Mouse (Mus musculus) myocyte (in vitro differentiated cells): Measurements from ENCODE around the gene Olfr190. TPM values are rescaled to one million over a fixed set of nuclear protein-coding genes. Genes with fewer than 3 reads are reported as not detected.
"Not testable (repeated sequence)": the region's sequence is repeated elsewhere in the genome, so short reads cannot be mapped to it uniquely, and the experiment has no call there.

Source experiments
- H3K27me3 ChIP-seq: one replicate; pipeline ENCODE4 v1.6.1; 2011; ENCODE audit not compliant: control insufficient read depth, insufficient read depth, insufficient read length
- H3K36me3 ChIP-seq: one replicate; pipeline ENCODE4 v1.6.1; 2011; ENCODE audit not compliant: control insufficient read depth, insufficient read depth
- H3K4me2 ChIP-seq: one replicate; pipeline ENCODE4 v1.6.1; 2011; ENCODE audit warnings: low read depth, control low read depth
- H3K4me3 ChIP-seq: one replicate; pipeline ENCODE4 v1.5.1; 2011; ENCODE audit warnings: mild to moderate bottlenecking, control low read depth, moderate library complexity
- H3K79me2 ChIP-seq: one replicate; pipeline ENCODE4 v1.6.1; 2011; ENCODE audit not compliant: control insufficient read depth, insufficient read depth
- H3ac ChIP-seq: one replicate; pipeline ENCODE4 v1.6.1; 2011; ENCODE audit not compliant: control insufficient read depth, insufficient read length
- CEBPB ChIP-seq: IDR thresholded peaks from 2 replicates; pipeline ENCODE4 v1.6.1; 2011; ENCODE audit warnings: mild to moderate bottlenecking, moderate library complexity; ENCODE audit not compliant: poor library complexity, insufficient read depth, severe bottlenecking
- E2F4 ChIP-seq: IDR thresholded peaks from one replicate; pipeline ENCODE4 v1.6.1; 2011; ENCODE audit warnings: mild to moderate bottlenecking, control low read depth, moderate library complexity; ENCODE audit not compliant: insufficient read depth
- MAX ChIP-seq: IDR thresholded peaks from one replicate; pipeline ENCODE4 v1.6.1; 2011; ENCODE audit warnings: low read depth, mild to moderate bottlenecking, control low read depth
- MYOD1 ChIP-seq, 3 experiments: IDR thresholded peaks; one replicate each; pipeline ENCODE4 v1.6.1; 2011; ENCODE audit warnings: control low read depth in 2 of 3, low read depth in 2 of 3, mild to moderate bottlenecking in 2 of 3, moderate library complexity in 1 of 3; ENCODE audit not compliant: insufficient read length in 2 of 3, control insufficient read depth in 1 of 3
- MYOG ChIP-seq, 3 experiments: IDR thresholded peaks; one replicate each; pipeline ENCODE4 v1.6.1; 2011; ENCODE audit warnings: control low read depth in 2 of 3, low read depth in 2 of 3, mild to moderate bottlenecking in 2 of 3; ENCODE audit not compliant: insufficient read length in 2 of 3, control insufficient read depth in 1 of 3, insufficient read depth in 1 of 3
- POLR2A ChIP-seq: IDR thresholded peaks from one replicate; pipeline ENCODE4 v1.6.1; 2011; ENCODE audit warnings: low read depth, mild to moderate bottlenecking, control low read depth, moderate library complexity; ENCODE audit not compliant: insufficient read length
- POLR2AphosphoS2 ChIP-seq: IDR thresholded peaks from one replicate; pipeline ENCODE4 v1.6.1; 2011; ENCODE audit warnings: low read depth, control low read depth; ENCODE audit not compliant: insufficient read length
- REST ChIP-seq: IDR thresholded peaks from one replicate; pipeline ENCODE4 v1.6.1; 2011; ENCODE audit warnings: mild to moderate bottlenecking, control low read depth, moderate library complexity; ENCODE audit not compliant: insufficient read depth, insufficient read length
- SRF ChIP-seq: IDR thresholded peaks from one replicate; pipeline ENCODE4 v1.6.1; 2011; ENCODE audit warnings: low read depth; ENCODE audit not compliant: control insufficient read depth, insufficient read length
- TCF12 ChIP-seq: IDR thresholded peaks from one replicate; pipeline ENCODE4 v1.6.1; 2011; ENCODE audit warnings: mild to moderate bottlenecking, control low read depth; ENCODE audit not compliant: poor library complexity, insufficient read depth, severe bottlenecking
- TCF3 ChIP-seq: IDR thresholded peaks from one replicate; pipeline ENCODE4 v1.6.1; 2011; ENCODE audit warnings: low read depth, control low read depth; ENCODE audit not compliant: insufficient read length
- USF1 ChIP-seq: IDR thresholded peaks from one replicate; pipeline ENCODE4 v1.6.1; 2011; ENCODE audit warnings: low read depth, mild to moderate bottlenecking, control low read depth, moderate library complexity
- polyA plus RNA-seq: library from polyadenylated mRNA; unstranded; fragments of >200 nt; fragmentation: generic; extraction: Trizol; gene quantifications from one replicate; pipeline ENCODE4 v1.2.1, GENCODE M21; 2012; ENCODE audit warnings: missing spikeins

Olfr190 gene
- polyA plus RNA-seq, 1 experiment: not detected

DNA sequence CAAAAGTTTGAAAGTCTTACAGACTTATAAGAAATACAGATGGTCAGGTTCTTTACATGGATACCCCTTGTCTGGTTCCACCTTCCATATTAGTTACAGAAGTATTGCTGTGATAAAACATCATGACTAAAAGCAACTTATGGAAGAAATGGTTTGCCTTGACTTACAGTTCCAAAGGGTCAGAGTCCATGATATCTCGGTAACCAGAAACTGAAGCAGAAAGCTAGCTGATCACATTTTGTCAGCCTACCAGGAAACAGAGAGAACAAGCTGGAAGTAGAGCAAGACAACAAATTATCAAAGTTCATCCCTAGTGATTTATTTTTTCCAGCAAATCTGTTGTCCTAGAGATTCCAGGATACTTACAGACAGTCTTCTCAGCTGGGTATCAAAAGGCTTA lies 4.3 kb downstream of the Olfr190 start:
- Histone ChIP-seq H3K4me2 (no peak overlapping the region), H3K4me3 (no peak overlapping the region), H3K79me2 (no peaks in the 10 kb centered on the region), H3K27me3 (no peaks in the 10 kb centered on the region), H3K36me3 (no peaks in the 10 kb centered on the region), H3ac (no peak overlapping the region)
- TF ChIP-seq MYOD1 (IDR thresholded peaks at IDR 0.05; ENCODE audit: control insufficient read depth in 1 of 3, insufficient read length in 2 of 3, low read depth in 2 of 3): no peak
- TF ChIP-seq REST: no peak
- TF ChIP-seq SRF: no peak
- no peak for TF ChIP-seq CEBPB
- no peak for TF ChIP-seq E2F4
- no peak for TF ChIP-seq USF1
- TF ChIP-seq POLR2AphosphoS2: no peak
- TF ChIP-seq TCF3: no peak
- no peak for TF ChIP-seq MAX
- TF ChIP-seq POLR2A: no peak
- TF ChIP-seq TCF12: no peak
- TF ChIP-seq MYOG (IDR thresholded peaks at IDR 0.05; ENCODE audit: control insufficient read depth in 1 of 3, insufficient read depth in 1 of 3, insufficient read length in 2 of 3, low read depth in 2 of 3): no peak

DNA sequence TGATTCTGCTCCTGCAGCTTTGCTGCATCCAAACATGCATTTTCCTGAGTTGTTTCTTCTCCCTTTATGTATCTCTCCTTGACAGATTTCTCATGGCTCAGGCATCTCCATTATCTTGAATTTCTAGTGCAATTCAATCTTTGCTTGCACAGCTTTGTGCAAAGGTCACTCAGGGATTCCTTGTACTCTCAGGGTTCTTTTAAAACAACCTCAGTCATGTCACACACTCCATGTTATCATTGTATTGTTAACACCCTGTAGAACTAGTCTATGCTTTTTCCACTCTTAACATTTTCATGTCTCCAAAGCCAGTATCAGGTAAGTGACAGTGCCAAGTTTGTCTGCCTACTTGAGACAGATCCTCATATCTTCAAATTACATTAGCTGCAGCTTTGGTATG lies 6.0 kb downstream of the Olfr190 start:
- H3K79me2 ChIP-seq: no peaks in the 10 kb centered on the region
- H3K4me2 ChIP-seq: no peak overlapping the region
- no peaks in the 10 kb centered on the region for H3K27me3 ChIP-seq
- TF ChIP-seq MAX: no peak
- TF ChIP-seq TCF12: no peak
- no peak for TF ChIP-seq POLR2AphosphoS2
- no peak for TF ChIP-seq MYOD1 (IDR thresholded peaks at IDR 0.05; ENCODE audit: control insufficient read depth in 1 of 3, insufficient read length in 2 of 3, low read depth in 2 of 3)
- TF ChIP-seq USF1: no peak
- TF ChIP-seq REST: no peak
- no peak for TF ChIP-seq POLR2A
- TF ChIP-seq SRF: no peak
- no peak for TF ChIP-seq TCF3
- no peak for TF ChIP-seq MYOG (IDR thresholded peaks at IDR 0.05; ENCODE audit: control insufficient read depth in 1 of 3, insufficient read depth in 1 of 3, insufficient read length in 2 of 3, low read depth in 2 of 3)
- no peak for TF ChIP-seq CEBPB
- TF ChIP-seq E2F4: no peak
- no peak overlapping the region for H3ac ChIP-seq
- no peak overlapping the region for H3K4me3 ChIP-seq
- no peaks in the 10 kb centered on the region for H3K36me3 ChIP-seq

DNA sequence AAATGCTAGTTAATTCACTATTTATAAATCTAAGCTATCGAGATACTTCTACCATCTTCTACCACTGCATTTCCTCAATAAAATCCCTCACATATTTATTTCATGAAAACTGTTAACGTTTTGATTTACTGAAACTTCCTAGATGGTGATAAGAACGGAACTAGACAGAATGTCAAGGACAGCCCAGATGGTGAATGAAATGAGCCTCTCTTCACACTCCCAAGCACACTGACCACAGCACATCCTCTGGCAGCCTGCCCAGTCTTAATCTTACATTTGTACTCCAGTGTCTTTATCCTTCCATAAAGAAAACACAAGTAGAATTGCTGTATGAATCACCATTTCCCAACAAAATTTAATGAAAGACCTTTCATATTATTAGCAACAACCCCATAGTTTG lies 15.4 kb downstream of the Olfr190 start:
- not testable (repeated sequence) for H3K79me2 ChIP-seq, H3K4me3 ChIP-seq, H3K4me2 ChIP-seq

DNA sequence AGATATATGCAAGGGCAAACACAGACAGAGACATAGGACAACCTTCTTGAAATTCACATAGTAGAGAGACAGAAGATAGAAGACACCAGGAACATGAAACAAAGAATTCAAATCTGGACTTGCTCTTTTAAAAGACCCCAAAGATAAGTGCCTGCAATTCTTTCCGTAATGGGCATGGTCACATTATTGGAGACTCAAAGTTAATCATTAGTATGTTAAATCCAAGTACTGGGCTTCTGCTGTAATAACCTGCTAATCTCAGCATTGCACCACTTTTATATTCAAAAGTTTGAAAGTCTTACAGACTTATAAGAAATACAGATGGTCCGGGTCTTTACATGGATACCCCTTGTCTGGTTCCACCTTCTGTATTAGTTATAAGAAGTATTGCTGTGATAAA lies 28.5 kb downstream of the Olfr190 start:
- not testable (repeated sequence) for H3K4me2 ChIP-seq, H3ac ChIP-seq, H3K36me3 ChIP-seq, H3K27me3 ChIP-seq, H3K79me2 ChIP-seq, H3K4me3 ChIP-seq

More for the DNA sequence above, 15.4 kb downstream of the Olfr190 start:
- H3ac ChIP-seq, H3K27me3 ChIP-seq, H3K36me3 ChIP-seq: not testable (repeated sequence)

DNA sequence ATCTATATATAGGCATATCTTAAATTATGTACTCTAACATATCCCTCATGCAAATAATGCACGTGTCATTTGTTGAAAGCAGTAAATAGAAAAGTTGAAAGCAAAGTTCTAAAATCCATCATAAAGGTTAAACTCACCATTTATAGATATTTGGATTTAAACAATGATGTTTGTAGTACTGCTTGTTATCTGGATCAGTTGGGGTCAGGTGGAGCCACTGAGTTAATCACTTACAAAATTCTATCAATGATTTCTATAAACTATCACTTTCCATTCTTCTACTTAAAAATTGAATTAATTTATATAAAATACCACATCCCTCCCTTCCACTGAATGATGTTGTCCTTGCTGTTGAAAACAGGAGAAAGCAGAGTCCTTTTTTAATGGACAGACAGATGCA lies 28.9 kb downstream of the Olfr190 start:
- Histone ChIP-seq H3K4me2 (no peak overlapping the region), H3K4me3 (no peak overlapping the region), H3K27me3 (no peaks in the 10 kb centered on the region), H3ac (no peak overlapping the region), H3K36me3 (no peaks in the 10 kb centered on the region), H3K79me2 (no peaks in the 10 kb centered on the region)
- no peak for TF ChIP-seq POLR2AphosphoS2
- no peak for TF ChIP-seq MYOG (IDR thresholded peaks at IDR 0.05; ENCODE audit: control insufficient read depth in 1 of 3, insufficient read depth in 1 of 3, insufficient read length in 2 of 3, low read depth in 2 of 3)
- TF ChIP-seq USF1: no peak

DNA sequence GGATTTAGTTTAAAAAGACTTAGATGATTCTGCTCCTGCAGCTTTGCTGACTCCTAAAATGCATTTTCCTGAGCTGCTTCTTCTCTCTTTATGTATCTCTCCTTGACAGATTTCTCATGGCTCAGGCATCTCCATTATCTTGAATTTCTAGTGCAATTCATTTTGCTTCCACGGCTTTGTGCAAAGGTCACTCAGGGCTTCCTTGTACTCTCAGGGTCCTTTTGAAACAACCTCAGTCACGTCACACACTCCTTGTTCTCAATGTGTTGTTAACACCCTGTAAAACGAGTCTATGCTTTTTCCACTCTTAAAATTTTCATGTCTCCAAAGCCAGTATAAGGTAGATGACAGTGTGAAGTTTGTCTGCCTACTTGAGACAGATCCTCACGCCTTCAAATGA lies 30.2 kb downstream of the Olfr190 start:
- no peaks in the 10 kb centered on the region for H3K79me2 ChIP-seq
- H3K4me2 ChIP-seq: no peak overlapping the region
- H3ac ChIP-seq: no peak overlapping the region
- no peaks in the 10 kb centered on the region for H3K27me3 ChIP-seq
- H3K36me3 ChIP-seq: no peaks in the 10 kb centered on the region
- H3K4me3 ChIP-seq: no peak overlapping the region
- TF ChIP-seq REST (no peak), POLR2AphosphoS2 (no peak), MYOG (IDR thresholded peaks at IDR 0.05; ENCODE audit: control insufficient read depth in 1 of 3, insufficient read depth in 1 of 3, insufficient read length in 2 of 3, low read depth in 2 of 3) (no peak), CEBPB (no peak), TCF3 (no peak), SRF (no peak), USF1 (no peak), TCF12 (no peak), E2F4 (no peak), MAX (no peak), POLR2A (no peak)
